Mouse (Mus musculus) lung, postnatal 25 days (tissue): ENCODE results near the gene Katnal1.

Experiments
- DNase-seq: peaks from one replicate; pipeline ENCODE4 v3.0.0; 2022; ENCODE audit warnings: low spot score

Gene Katnal1

DNA sequence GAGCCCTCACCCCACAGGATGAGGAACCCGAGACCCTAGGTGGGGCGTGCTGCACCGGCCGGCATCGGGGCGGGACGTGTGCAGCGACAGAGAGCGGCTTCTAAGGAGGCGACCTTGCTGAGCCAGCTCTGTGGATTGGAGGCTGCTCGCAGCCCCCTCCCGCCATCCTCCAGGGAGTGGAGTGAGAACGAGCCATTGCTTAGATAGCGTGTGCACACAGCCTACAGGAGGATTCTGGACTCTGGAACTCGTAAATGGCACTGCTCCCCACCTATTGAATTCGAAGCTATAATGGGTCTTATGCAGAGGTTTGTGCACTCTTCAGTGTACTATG, at the start of gene Katnal1:
Gene Katnal1 (minus strand): TSS at position 205 of the 334 bp plus-strand sequence.
- DNase-seq: no peak

DNA sequence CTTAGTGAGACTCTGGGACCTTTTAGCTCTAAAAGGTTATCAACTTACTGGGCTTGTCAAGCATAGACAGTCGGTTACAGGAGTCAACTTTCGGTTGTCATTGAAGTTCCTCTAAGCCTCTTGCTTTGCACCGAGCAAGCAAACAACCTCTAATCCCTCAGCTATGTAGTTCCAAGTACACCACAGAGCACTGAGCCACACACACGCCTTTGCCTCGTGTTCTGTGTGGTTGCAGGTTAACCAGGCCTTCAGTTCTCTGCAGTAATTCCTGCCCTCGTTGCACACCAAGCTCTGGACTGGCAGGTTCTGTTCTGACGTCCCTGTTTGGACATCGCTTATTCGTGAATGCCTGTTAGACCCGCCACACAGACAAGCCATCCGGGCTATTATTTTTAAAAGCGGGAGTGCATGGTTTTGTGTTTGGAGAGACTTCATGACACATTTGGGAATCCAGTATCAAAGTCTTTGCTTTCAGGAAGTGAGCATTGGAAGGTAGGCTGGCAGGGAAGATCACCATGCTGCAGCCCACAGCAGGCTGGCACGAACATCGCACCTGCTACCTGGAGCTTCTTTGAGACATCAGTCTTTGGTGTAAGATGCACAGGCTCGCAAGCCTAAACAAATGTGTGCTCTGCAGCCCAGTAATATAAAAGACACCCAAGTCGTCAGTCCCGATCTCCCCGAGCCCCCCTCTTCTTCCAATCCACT, 49.5 kb upstream of the Katnal1 start:
- no peak for DNase-seq

DNA sequence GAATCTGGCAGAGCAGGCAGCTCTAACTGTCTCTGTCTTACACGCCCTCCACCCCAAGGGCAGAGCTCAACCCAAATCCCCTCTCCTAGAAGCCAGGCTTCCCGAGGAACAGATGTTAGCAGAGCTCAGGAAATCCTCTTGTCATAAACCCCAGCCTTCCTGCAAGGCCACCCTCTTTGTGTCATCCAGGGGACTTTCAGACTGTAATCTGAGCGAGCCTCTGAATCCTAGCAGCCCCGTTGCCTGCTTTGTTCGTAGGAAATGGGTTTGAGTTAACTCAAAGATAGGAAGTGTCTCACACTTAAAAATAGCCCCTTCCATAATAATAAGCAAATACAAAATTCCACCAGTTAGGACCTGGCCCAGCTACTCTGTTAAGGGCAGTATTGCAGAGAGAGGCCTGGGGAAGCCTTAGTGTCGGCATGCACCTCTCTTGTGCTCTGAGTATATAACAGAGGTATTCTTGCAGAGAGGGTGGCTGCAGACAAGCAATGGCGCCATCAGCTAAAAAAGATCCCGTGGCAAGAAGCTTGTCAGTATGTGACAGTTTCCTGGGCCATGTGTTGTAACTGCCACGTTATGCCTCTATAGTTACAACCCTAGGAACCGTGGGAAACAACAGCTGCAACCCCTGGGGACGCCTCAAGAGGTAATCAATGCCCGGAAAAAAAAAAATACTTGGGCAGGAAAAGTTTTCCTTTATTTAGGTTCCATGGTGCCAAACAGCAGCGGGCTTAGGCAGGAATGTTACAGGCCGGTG, 48.8 kb upstream of the Katnal1 start:
- DNase-seq: no peak

DNA sequence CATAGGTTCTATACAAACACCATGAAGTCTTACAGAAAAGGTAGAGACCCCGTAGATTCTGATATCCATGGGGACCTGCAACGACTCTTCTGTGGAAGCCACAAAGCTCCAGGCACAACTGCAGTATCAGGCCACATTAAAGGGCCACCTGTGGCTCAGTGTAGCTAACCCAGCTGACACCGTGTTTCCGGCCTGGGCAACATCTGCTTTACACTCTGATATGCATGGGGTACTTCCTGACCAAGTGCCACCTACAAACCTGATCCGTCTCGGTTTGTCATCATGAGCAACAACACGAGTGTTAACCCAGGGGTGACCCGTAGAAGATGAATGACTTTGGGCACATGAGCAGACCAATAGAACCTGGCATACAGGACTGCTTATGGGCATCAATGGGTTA, 47.8 kb upstream of the Katnal1 start:
- peak; percentile 48 for DNase-seq

DNA sequence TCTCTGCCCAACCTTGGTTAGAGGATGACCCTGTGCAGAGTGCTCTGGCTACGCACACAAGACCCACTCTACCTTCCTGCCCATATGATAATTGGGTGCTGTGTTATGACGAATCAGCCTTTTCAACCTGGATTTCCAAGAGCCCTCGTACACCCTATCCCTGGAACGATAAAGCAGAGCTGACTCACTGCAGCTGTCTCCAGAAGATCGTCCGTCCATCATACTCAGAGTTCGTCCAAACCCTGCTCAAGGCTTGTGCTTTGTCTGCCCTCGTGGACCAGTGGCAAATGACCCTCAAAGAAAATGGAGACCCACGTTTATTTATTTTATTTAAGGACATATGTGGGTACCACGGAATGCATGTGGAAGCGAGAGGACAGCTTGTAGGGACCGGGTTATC, 45.9 kb upstream of the Katnal1 start:
- no peak for DNase-seq

DNA sequence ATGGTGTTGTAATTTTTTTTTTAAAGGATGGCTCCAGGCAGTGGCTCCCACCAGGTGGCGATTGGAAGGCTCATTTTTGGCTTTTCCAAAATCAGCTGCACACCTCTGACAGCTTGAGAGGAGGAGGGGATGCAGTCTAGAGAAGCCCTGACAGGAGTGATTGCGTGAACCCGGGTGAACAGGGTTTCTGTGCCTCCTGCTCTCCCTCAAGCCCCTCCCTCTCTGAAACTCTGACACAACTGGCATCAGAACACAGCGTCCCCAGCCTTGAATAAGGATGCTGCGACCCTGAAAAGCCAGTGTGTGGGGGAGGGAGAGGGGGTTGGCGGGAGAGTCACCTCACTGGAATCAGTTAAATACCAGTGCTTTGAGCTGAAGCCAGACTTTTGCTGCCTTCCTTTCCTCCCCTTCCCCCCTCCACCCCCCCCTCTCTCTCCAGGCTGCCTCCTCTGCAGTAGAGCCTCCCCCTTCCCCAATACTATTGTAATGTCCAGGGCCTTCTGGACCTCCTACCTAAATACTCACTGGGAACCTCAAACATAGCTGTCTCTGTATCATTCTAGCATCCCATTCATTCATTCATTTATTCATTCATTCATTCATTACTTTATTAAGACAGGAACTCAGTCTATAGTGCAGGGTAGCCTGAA, 44.0 kb upstream of the Katnal1 start:
- no peak for DNase-seq

DNA sequence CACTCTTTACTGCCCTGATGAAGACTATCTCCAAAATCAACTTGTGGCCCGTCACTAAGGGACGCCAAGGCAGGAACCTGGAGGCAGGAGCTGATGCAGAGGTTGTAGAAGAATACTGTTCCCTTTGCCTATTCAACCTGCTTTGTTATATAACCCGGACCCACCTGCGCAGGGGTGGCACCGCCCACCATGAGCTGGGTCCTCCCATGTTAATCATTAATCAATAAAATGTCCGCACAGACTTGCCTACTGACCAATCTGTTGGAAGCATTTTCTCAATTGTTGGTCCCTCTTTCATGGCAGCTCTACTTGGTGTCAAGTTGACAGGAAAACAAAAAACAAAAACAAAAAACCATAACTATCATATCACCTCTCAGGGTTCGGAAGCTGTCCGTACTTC, 43.0 kb upstream of the Katnal1 start:
- no peak for DNase-seq

DNA sequence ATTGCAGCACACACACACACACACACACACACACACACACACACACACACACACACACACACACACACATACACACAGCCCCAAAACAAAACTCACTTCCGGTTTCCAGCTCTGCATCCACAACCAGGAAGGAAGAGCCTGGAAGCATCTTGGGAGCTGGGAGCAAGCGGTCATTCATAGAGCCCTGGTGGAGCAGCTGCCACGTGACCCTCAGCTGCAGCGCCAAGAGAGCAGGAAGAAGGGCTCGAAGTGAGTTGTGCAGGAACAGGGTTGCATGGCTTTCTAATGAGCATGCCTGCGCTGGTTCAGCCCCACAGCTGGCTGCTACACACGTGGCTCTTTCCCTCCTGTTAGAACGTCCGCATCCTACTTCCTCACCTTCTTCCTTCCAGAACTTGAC, 40.5 kb upstream of the Katnal1 start:
- DNase-seq: no peak

DNA sequence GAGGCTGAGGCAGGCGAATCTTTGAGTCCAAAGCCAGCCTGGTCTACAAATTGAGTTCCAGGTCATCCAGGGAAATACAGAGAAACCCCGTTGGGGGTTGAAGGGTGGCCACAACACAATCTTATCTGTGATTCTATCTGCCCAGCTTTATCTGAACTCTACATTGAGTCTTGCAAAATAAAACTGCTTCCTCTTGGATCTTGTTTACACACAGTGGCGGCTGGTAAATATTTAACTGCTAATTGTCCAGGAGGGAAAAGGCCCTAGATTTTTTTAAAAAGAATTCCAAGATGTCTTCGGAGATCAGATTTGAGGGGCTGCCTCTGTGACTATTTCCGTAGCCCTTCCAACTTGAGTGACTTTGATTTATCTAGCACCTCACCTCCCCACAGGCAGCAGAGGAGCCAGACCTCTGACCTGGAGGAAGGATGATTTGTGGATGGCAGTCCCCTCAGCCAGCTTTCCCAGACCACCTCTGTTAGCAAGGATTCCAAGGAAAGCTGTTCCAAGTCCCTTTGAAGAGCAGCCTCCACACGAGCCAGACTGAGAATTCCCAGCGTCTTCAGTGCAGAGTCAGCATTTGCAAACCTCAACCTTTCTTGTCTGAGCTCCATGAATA, 39.9 kb upstream of the Katnal1 start:
- no peak for DNase-seq

DNA sequence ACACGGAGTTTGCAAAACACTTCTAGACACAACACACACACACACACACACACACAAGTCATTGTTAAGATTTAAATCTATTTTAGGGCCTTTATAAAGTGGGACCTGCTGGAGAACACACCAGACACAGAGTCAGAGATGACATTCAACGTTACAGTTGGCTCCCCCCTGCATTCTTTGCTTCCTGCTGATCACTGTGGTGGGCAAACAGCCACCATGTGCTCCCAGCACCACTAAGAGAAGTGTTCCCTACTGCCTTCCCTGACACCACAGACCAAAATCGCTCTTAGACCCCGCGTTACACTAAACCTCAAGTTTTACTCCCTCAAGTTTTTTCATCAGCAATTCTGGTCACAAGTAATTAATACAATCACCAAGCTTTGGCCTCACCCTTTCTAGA, 39.1 kb upstream of the Katnal1 start:
- no peak for DNase-seq

DNA sequence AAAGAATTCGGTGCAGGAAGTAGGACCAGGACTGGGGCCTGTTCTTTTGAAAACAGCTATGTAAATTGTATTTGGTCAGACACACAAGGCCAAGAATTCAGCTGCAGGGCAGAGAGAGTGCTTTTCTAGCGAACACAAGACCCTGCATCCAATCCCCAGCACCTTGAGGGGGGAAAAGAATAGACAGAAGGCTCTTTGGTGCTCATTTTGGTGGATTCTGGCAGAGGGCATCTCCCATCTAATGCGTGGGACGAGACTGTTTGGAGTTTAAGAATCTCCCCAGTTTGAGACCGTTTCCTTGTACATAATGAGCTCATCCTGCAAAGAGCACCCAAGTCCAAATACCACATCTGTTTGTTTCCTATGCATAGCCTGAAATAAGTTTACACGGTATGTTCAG, 37.3 kb upstream of the Katnal1 start:
- no peak for DNase-seq

DNA sequence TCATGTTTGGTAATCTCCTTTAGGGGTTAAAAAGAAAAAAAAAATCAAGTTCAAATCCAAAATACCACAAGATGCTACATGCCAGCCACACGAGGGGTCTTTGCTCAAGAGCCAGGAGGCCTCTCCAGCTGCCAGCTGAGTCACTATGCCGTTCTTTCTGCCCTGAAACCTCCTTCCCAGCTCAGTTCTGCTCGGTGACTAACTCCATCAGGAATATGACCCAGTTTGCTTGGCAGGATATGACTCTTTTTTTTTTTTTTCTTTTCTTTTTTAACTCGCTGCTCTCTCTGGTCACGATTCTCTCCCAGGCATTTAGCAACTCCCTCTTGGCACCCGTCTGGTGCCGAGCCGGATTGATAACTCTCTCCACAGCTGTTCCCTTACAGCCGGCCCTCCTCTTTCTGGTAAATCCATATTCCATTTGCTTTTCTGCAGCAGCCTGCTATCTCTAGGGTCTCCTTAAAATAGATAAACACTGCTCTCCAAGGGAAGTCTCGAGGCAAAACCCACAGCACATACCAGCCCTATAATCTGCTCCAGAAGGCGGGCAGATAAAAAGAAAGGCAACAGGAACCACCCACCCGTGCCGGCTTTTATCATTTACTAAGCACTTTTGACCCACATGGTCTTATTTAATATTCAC, 36.7 kb upstream of the Katnal1 start:
- DNase-seq: peak; percentile 25

DNA sequence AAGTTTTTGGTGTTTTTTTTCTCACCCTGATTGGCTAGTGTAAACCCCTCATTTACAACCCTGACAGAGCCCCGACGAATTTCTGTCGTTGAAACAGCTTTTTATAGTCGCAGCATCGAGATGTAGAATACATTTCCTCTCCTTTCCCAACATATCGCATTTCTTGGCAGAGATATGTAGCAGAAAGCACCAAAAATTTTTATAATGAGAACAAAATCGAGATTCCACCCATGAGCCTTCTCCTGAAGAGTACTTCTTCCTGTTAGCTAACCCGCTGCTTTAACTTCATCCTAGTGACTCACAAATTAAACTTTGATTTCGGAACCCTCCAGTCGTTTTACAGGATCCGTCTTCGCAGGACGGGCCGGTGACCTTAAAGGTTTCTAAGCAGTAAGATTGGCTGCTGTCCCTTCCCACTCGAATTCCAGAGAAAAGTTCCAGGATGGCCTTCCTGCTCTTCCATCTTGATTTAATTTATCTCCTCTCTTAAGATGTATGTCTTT, 36.0 kb upstream of the Katnal1 start:
- DNase-seq: no peak

DNA sequence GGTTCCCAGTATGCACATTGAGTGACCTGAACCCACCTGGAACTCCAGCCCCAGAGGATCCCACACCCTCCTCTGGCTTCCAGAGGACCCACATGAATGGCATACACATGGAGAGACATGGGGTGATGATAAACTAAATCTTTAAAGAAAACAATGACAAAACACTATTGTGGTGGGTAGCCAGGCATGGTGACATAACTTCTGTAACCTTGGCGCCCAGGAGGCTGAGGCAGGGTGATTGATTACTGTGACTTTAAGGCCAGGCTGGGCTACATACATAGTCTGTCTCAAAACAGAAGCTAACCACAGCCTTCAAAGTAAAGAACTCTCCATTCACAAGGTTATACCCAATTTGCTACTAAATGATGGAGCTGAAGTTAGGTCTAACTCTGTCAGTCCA, 35.1 kb upstream of the Katnal1 start:
- DNase-seq: no peak

DNA sequence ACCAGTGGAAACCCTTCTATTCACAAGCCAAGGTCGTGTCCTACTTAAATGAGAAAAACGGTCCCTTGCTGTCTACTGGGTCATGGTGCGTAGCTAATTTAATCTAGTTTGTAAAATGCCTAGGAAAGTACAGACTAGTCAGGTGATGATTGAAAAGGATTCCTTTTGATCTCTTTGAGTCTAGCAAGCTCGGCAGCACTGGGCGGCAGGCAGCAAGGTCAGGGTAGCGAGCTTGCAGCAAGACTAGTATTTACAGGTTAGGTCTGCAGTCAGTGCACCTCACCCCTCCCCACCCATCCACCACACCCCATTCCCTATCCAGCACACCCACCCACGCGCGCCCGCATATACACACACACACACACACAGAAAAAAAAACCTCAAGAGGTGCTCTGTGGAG, 31.1 kb upstream of the Katnal1 start:
- no peak for DNase-seq

DNA sequence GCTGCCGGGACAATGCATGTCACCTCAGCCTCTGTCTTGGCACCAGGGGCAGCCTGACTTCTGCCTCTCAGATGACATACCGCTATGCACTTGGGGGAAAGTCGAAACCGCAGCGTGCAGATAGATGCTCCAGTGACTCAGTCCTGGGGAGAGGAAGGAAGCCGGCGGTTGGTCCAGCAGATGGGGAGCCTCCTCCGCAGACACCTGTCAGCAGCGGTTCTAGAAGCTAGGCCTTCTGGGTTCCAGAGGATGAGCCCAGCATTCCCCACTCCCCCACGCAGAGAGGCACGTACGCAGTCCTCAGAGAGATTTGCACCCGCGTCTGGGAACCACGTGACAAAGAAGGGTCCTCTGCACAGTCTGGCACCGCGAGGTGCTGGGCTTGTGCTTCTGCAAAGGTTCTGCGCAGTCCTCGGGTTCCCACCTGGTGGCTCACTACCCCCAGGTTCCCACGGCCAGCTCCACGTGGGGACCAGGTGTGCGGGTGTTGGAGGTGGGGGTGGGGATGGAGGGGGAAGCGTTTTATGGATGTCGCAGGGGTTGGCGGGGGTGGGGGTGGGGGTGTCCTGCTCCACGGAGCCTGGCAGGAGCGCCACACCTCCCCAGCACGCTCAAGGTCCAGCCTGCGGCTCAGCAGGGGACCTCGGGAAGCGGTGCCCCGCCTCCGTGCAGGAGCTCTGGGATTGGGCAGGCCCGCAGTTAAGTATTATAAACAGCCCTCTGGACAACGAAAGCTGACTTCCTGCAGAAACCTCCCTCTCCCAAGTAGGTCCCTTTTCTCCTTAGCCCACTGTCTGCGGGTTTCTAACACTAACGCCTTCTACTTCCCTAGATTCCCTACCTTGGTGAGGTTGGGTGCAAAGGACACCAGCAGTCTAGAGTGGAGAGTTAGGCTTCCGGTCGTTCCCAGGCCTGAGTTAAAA, 30.2 kb upstream of the Katnal1 start:
- DNase-seq: peak; percentile 57

DNA sequence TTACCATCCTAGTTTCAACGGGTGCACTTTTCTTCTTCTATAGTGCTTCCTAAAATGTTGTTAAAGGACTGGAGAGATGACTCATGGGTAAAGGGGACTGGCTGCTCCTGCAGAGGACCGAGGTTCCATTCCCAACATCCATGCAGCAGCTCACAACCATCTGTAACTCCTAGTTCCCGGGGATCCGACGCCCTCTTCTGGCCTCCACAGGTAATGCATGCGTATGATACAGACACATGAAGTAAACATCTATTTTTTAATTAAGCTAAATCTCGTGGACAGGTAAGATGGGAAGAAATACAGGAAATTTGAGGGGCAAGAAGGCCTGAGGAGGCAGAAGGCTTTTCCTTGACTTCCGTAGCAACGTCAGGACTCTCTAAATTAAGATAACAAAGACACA, 29.2 kb upstream of the Katnal1 start:
- DNase-seq: no peak

DNA sequence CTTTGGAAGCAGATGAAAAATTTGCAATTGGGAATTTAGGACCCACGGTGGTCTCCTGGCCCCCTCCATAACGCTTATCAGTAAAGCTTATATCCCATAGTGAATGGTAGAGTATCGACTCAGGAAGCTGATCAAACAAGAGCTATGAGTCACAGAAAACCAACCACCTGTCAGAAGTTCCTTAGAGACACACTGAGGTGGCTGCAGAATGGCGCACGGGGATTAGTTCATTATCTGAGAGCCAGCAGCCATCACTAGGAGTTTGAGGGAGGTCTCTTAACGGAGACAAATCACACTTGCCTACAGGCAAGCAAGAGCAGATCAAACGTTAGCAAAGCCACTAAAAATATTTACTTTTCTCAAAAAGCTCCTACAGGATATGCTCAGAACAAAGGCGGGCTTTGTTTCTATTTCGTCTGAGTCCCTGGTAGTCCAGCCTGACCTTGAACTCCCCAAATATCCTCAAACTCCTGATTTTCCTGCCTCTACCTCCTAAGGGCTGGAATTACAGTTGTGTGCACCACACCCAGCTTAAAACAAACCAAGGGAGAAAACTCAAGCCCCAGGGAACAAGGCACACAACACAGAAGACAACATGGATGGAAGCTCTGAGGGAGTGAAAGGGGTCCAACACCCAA, 27.9 kb upstream of the Katnal1 start:
- DNase-seq: no peak

DNA sequence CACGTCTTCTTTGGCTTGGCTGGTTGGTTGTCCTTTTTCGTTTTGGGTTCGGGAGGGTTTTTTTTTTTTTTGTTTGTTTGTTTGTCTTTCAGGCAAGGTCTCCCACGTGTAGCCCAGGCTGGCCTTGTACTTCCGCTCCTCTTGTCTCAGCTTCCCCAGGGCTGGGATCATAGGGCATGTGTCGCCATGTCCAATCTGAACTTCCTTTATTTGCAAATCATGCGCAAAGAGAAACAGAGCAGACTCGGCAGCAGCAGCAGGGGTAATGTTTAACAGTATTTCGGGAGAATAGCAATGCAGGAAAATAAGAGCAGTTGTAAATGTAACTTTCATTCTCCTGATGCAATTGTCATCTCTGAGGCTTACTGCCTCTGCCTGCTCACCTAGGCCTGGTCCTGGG, 27.0 kb upstream of the Katnal1 start:
- no peak for DNase-seq

DNA sequence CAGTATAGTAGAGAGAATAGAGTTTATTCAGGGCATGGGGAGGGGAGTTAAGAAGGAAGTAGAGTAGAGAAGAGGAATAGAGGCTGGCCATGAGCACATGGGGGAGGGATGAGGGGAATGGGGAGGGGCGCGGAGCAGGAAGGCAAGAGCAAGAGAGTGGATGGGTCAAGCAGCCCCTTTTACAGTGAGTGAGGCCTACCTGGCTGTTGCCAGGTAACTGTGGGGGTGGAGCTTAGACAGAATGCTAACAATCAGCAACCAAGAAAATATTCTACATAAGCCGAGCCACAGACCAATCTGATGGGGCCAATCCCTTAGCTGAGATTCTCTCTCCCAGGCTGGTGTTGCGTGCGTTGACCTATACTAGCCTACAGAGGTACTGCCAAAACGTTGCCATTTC, 26.5 kb upstream of the Katnal1 start:
- DNase-seq: no peak
